Mouse (Mus musculus): ENCODE data around the gene Plxna2.

The Plxna2 gene

DNA sequence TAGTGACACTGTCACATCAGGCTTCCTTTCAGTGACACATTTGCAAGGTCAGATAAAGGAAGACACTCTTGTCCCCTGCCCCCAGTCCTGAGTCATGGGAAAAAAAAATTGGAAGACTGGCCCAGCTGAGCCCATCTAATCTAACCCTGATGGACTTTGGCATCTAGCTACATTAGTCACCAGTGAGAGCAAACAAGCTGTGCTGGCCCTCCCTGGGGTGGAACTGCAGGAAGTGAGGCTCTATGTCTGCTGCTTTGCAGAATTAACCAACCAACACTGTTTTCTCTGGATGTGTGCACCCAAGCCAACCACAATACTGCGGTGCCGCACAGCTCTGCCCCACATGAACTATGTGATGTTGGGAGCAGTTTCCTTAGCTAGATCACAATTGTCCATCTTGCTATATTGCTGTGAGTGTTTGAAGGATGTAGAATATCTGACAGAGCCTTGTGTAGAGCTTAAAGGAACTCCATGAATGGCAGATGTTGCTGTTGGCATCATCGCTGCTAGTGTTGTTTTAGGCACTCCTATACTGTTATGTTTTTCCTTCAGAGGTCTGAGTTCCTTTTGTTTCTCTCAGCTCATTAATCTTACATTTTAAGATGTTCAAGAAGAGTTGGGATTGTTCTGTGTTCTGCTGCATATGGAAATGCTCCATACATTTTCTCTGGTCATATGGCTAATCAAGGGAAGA is 42.6 kb downstream of the Plxna2 start:
- no peak for DNase-seq (ENCODE audit: low read depth, low spot score)

DNA sequence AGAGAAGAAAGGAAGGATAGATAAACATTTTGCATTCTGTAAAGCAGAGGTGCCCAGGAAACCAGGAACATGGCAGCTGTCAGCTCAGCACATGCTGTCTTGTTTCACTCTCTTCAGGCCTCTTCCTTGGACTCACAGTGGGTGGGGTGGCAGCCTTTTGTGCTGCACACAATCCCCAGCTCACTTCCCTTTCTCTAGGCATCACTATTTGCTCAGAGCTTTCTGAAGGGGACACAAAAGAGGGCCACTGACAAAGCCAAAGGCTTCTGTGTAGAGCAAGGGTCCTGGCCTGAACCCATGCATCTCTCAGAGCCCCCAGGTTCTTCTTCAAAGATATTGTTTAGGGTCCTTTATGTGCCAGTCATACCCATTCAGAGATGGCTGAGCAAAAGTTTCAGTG is 45.0 kb downstream of the Plxna2 start:
- DNase-seq (ENCODE audit: low read depth, low spot score) = no peak

DNA sequence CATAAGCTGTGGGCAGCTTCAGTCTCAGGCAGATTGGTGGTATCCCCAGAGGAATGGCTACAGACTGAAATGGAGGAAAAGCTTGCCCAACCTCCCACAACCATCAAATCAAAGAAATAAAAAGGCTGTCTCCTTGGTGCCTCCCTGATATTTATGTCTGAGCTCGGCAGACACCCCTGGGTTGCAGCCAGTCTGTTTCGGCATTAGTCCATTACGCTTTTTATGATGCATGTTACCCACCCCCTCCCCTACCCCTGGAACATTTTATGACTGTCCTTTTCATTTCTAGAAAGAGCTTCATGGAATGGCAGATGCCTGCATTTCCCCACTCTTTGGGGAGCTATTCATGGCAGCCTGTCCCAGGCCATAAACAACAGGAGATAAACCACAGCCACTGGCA is 47.7 kb downstream of the Plxna2 start:
- no peak for DNase-seq (ENCODE audit: low read depth, low spot score)

DNA sequence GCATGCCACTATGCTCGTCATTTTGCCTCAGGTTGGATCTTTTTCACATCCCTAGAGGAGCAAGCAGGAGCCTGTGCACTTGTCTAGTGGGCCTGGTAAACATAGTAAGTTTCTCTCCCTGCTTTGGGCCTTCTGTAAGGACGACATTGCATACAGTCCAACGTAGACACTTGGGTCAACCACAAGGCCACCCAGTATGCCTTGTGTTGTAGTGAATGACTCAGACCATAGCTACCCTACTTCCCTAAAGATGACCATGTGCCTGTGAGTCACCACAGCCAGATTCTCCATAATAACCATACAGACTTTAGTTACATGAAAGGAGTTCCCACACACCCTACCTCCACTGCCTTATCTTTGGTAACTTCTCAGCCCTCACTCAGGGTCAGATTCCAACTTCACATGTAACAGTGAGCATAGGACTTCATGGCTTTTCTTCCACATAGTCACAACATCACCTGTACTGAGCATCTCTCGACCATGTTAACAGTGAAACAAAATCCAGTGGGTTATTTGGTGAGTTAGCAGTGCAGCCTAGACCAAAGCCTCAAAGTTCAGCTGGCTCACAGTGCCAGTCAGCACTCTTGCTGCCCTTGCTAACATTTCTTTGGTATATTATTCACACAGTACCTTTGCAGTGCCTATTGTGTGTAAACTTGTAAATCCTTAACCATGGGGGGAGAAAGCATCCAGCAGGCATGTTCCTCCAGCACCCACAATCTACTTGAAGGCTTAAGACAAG is 53.9 kb downstream of the Plxna2 start:
- no peak for DNase-seq (ENCODE audit: low read depth, low spot score)

DNA sequence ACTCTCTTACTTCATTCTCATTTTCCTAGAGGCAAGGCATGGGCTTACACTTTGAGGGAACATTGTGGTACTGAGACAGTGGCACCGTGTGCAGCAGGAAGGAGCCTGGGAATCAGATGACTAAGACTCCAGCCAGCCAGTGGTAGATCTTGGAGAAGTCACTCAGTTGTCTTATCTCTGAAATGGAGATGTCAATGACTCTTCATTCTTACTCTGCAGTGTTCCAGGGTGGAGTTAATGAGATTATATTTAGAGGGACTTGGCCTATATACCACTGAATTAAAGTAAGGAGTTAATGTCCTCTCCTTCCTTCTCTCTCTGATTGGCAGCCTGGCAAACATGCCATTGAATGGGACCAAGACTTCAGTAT is 54.5 kb downstream of the Plxna2 start:
- no peak for DNase-seq (ENCODE audit: low read depth, low spot score)

DNA sequence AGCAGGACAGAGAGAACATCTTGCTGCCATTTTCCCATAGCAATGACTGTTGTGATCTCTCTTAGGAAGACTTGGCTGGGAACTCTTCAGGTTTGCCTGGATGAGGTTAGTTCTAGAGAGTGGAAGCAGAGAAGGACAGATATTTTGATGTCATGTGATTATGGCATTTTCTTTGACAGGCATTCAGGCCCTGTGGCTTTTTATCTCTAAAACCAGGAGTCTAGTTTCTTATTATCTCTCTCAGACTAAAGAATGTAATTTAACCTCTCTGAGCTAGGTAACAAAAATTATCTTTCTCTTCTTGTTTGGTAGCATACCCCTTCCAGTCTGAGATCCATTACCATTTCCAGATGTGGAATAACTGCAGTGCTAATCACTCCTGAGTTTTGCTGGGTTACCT is 55.2 kb downstream of the Plxna2 start:
- no peak for DNase-seq (ENCODE audit: low read depth, low spot score)

DNA sequence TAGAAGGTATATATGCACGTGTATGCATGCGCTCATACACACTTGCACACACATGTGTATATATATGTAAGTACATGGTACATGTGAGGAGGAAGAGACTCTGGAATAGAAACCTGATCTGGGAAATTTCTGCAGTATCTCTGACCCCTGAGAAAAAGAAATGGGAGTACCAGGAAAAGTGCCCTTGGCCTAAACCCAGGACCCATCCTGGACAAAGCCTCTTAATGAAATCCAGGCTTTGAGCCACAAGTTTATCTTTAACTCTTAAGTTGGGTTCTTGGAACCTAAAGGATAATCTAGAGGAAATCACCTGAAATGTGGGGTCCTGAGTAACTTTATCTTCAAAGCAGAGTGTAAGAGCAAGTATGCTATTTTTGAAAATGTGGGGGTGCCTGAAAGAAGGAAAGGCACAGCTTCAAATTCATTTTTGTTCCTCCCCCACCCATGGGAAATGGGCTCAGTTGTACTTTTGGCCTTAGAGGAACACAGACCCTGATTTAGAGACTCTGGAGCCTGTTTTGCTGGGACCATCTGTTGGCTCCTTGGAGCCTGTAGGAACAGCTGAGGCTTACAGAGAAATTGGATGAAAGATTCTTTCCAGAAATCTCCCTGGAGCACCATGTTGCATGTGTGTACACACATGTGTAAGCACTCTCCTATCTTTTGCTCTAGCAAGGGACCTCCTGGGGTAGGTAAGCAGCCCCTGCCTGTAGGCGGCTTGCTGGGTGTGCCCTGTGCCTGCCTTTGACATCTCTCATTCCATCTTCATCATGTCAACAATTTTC is 57.3 kb downstream of the Plxna2 start:
- no peak for DNase-seq (ENCODE audit: low read depth, low spot score)

DNA sequence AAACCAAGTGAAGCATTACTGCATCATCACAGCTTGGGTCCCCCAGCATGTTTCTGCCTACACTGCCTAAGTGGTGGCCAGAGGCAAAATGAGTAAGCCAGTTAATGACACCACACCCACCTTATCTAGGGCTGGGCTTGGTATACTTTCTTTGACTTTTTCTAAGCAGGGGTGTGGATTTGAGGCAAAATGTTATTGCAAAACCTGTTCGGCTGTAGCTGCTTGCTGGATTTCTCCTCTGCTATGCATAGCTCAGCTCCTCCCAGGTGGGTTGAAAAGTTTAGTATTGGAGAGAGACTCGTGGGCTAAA is 57.8 kb downstream of the Plxna2 start:
- no peak for DNase-seq (ENCODE audit: low read depth, low spot score)

DNA sequence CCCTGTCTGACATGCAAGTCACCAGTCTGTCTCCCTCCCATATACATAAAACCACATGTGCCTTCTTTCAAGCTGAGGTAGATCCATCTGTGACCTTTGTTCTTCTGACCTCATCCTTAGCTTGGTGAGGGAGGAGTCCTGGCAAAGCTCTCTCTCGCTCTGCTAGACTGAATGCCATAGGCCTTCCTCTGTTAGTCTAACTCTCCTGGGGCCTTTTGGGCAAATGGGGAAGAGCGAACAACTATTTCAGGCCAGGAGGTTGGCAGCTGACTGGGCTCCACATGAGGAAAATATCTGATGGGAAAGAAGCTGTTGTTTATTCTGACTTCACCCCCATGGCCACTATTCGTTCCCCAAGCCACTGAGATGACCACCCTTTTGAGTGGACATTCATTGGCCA is 59.9 kb downstream of the Plxna2 start:
- no peak for DNase-seq (ENCODE audit: low read depth, low spot score)

DNA sequence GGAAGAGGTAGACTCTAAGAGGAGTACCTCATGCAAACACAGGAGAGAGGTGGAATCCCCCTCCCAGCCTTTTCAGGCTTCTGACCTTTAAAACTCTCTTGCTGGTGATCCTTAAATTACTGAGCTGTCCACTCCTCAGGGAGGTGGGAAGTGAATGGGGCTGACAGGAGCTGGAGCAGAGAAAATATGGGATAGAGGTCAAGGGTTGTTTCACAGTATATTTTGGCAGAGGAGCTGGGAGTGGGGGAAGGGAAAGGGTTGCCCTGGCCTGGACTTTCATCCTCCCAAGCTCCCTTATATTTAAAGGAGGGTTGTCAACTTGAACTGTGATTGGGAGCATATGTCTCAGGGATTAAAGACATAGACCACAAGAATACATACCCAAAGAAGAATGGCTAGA is 61.1 kb downstream of the Plxna2 start:
- no peak for DNase-seq (ENCODE audit: low read depth, low spot score)

DNA sequence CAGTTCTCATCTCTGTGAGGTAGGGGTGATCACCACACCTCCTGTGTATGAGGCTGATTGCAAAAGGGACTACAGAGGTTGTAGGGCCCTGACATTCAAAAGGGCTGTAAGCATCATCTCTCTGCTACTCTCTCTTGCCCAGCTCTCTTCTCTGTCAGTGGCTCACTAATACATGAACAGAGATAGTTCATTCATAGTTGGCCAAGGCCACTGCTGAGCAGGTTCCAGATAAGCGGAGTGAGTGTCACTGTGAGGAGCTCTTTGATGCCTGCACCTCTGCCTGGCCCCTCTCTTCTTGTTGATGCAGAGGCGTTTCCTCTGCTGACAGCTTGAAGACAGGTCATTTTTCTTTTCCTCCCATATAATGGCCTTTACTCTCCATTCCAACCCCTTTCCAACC is 62.1 kb downstream of the Plxna2 start:
- no peak for DNase-seq (ENCODE audit: low read depth, low spot score)

DNA sequence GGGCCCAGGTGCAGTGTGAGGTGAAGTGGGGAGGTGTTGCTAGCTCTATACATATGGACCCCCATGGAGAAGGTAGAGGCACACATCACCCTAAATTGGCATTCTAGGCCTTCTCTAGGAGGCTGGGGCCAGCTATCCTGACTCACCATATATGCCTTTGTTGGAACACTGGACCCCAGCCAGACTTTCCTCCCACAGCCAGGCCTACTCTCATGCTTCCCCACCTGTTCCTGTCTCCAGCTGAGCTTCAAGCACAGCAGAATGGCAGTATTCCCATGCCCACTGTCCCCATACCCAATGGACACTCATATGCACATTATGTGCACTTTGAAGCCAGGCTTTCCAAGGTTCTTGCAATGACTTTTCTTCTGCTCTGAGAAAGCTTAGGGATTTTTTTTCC is 64.0 kb downstream of the Plxna2 start:
- no peak for DNase-seq (ENCODE audit: low read depth, low spot score)

DNA sequence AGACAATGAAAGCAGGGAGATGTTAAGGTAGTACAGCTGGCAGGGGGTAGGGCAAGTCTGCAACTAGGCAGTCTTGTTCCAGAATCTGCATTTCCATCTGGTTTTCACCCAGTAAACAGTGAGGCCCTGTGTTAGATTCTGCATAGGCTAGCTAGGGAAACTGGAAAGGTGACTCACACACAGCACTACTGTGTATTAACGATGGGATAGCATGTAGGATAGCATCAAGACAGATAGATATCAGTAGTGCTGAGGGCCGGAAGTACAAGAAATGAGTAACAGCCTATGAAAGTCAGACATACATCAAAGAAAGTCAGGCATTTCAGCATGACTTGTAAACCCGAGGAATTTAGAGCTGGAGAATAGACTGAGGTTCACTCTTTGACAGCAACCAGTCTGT is 65.1 kb downstream of the Plxna2 start:
- no peak for DNase-seq (ENCODE audit: low read depth, low spot score)

DNA sequence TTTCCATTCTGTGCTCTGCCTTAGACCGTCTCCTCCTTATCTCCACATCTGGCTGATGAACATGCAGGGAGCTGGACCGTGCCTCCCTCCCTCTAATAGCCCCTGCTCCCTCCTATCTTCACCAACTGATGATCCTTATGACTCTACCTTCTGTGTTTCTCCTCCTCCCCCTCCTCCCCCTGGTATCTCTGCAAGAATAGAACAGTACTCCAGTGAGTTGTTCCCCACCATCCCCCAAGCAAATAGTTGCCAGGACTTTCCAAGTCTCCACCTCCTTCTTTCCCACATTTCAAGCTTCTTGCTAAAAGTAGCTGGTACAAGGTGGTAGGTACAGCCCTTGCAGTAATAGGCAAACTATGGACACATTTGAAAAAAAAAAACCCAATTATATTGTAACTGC is 67.9 kb downstream of the Plxna2 start:
- DNase-seq (ENCODE audit: low read depth, low spot score) = no peak

DNA sequence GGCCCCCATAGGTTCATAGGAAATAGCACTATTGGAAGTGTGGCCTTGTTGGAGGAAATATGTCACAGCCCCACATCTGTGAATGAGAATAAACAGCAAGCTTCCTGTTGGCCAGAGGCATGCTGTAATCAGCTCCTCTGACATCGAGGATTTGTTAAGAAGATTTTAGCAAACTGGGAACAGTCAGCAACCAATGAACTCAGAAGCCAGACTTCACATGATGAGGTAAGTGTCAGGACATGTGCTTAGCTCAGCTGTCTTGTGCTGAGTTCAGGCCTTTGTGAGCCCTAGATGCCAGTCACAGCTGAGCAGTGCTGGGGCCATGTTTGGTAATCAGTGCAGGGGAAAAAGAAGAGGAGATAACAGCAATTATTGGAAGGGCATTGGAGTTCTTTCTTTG is 69.7 kb downstream of the Plxna2 start:
- DNase-seq (ENCODE audit: low read depth, low spot score) = no peak

DNA sequence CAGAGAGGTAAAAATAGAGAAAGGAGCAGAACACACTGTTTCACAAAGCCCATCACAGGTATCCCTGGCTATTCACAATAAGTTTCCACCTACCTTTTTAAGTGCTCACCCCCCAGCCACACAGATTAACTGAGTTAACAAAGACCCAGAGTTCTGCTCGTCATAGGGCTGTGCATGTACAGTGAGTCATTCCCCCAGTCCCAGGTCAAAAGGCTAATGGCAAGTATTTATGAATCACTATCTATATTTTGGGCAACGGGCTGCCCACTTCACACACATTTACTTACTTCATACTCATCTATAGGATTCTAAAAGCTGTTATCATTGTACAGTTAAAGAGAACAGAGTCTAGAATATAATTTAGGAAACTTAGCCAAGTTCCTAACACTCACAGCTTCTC is 70.1 kb downstream of the Plxna2 start:
- no peak for DNase-seq (ENCODE audit: low read depth, low spot score)

DNA sequence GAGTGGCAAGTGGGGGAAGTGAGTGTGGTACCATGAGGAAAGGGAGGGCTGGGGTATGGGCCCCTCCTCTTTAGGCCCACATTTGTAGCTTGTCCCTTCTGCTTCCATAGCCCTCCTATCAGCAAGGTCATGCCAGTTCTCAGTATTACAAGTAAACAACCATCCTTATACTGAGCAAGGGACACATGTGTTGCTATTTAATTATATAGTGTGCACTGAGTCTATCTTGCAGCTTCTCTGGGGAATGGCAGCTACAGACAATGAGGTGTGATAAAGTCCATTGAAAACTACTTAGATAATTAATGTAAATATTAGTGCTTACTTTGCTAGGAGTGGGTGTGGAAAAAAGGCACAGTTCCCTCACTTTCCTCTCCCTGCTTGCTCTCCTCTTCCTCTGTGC is 75.0 kb downstream of the Plxna2 start:
- DNase-seq (ENCODE audit: low read depth, low spot score) = no peak

DNA sequence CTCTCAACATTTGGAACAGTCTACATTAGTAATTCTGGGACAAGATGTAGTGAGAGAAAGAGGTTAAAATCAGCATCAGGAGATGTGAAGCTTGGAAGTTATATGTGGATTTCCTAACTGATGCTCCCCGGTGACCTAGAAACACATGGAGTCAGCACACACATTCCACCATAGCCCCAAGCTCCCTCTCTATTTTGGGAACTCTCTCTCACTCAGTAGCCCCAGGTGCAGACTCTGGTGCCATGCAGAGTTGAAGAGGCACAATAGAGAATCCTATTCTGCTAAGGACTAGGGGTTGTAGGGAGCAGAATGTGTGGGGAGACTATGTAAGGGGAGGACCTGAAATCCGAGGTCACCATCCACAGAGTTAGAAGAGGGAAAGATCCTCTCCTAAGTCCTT is 75.5 kb downstream of the Plxna2 start:
- no peak for DNase-seq (ENCODE audit: low read depth, low spot score)

DNA sequence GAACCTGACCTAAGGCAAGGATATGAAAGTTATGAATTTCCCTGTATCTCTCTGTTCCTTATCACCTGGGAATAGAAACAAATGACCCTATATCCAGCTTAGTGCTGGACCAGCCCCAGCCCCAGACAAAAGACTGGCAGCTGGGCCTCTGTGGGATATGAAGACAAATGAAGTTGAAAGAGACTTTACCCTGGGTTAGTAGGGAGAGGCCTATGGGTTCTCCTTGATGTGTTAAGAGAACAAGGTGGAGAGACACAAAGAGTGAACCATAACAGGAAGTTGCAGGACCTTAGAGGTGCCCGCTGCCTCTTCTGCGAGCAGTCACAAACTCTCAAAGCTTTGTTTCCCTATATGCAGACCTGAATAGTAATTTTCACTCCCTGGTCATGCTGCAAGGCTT is 76.8 kb downstream of the Plxna2 start:
- DNase-seq (ENCODE audit: low read depth, low spot score) = no peak

DNA sequence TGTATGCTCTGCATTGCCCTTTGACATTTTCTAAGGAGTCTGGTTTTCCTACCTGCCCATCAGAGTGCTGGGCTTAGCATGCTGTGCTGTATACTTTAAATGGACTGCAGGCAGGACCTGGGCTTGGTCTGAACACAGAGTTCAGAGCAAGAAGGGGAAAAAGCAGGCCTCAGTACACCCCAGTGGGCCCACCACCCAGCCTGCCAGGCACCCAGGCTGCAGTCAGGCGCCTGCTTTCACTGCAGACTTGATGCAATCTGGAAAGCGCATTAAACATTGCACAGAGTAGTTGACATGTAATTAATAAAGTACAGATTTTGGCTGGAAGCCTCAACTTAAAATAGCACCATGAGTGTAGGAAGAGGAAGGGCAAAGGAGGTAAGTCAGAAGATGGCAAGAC is 79.4 kb downstream of the Plxna2 start:
- no peak for DNase-seq (ENCODE audit: low read depth, low spot score)

DNA sequence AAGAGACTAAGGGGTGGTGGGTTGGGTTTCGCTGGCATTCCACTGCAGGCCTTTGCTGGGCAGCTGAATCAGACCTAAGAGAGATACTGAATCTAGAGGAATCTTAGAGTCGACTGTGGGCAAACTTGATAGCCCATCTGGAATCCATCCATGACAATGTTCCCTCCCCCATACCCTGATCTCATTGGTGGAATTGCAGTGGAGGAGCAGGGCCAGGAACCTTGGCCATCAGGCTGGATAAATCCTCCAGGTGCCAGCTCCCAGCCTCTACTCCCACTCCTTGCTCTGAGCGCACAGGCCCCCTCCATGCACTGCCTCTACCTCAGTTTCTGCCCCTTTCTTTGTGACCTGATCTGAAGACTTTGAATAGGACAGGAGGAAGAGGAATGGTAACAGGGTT is 81.3 kb downstream of the Plxna2 start:
- no peak for DNase-seq (ENCODE audit: low read depth, low spot score)

DNA sequence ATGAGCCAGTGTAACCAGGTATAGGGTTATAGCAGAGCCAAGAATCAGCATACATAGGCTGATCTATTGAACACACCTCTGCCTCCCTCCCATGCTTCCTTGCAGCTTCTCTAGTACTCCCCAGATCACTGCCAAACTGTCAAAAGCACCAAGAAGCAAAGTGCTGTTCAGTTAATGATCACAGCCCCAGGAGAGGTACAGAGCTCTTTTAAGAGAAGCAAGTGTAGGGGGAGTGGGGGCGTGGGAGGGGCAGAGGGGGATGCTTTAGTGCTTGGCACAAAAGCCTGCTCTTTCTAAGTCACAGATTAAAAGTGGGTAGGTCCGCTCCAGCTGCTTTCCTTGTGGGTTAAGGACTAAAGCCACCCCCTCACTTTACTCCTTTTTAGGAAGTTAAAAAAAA is 85.2 kb downstream of the Plxna2 start:
- no peak for DNase-seq (ENCODE audit: low read depth, low spot score)

DNA sequence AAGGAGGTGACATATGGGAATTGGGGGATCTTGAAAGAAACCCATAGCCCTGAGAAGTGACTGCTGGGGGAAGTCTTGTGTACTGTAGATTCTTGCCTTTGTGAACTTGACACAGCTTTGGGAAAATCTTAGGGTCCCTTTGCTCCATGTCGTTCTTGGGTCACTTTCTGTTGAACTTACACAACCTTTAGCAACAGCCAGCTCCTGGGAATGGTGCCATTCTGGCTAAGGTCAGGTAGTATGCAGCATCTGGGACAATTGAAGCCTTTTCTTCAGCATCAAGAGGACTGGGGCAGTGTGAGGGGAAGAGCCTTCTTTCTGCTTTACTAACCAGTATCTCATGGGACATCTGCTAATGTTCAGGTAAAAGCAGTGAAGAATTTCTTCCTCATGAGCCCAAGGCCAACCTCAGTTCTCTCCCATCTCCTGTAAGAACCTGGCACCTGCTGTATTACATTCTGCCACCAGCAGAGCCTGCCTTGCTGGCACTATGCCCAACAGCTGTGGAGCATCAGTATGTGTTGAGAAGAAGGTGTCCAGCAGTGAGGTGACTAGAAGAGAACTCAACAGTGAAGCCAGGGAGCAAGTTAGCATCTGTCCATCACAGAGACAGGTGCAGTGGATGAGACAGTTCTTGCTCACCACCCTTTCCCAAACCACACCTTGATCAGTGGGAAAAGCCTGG is 86.3 kb downstream of the Plxna2 start:
- no peak for DNase-seq (ENCODE audit: low read depth, low spot score)
